Mouse (Mus musculus) lung, embryonic 15.5 days (tissue): ENCODE data around the gene Gm16181. TPM values are rescaled to one million over a fixed set of nuclear protein-coding genes. Genes with fewer than 3 reads are reported as not detected.
A peak's percentile ranks its signal among the peaks of the same experiment; 100 is the strongest.

Experiments used
- ATAC-seq: fragments of 200-750 bp; cut with Nextera tagmentation; 2 replicates; pipeline ENCODE4 v1.8.0; 2017; ENCODE audit warnings: moderate number of reproducible peaks, borderline replicate concordance; ENCODE audit not compliant: low FRiP score, low TSS enrichment; ENCODE audit errors: extremely low read depth
- H3K27ac ChIP-seq: fragments of 300-500 bp; sonication (generic); 2 replicates; pipeline ENCODE4 v1.5.1; 2015; ENCODE audit warnings: moderate library complexity, mild to moderate bottlenecking, inconsistent platforms
- H3K27me3 ChIP-seq: fragments of 300-500 bp; sonication (generic); 2 replicates; pipeline ENCODE4 v1.6.1; 2015; ENCODE audit warnings: inconsistent platforms
- H3K36me3 ChIP-seq: fragments of 300-500 bp; sonication (generic); 2 replicates; pipeline ENCODE4 v1.6.1; 2015; ENCODE audit warnings: inconsistent platforms
- H3K4me1 ChIP-seq: fragments of 300-500 bp; sonication (generic); 2 replicates; pipeline ENCODE4 v1.6.1; 2015; ENCODE audit warnings: inconsistent platforms
- H3K4me2 ChIP-seq: fragments of 300-500 bp; sonication (generic); 2 replicates; pipeline ENCODE4 v1.6.1; 2015; ENCODE audit warnings: inconsistent platforms, mild to moderate bottlenecking, moderate library complexity
- H3K4me3 ChIP-seq: fragments of 300-500 bp; sonication (generic); 2 replicates; pipeline ENCODE4 v1.5.1; 2015; ENCODE audit warnings: mild to moderate bottlenecking, inconsistent platforms
- H3K9ac ChIP-seq: fragments of 300-500 bp; sonication (generic); 2 replicates; pipeline ENCODE4 v1.6.1; 2015; ENCODE audit warnings: inconsistent platforms
- H3K9me3 ChIP-seq: fragments of 300-500 bp; sonication (generic); 2 replicates; pipeline ENCODE4 v1.6.1; 2016; ENCODE audit warnings: inconsistent platforms
- WGBS: fragments of 180-500 bp; shearing (Covaris S2); methylation state at CpG from one replicate; pipeline ENCODE4 v1.1.7; 2015; 5-methylcytosine and 5-hydroxymethylcytosine counted together
- polyA plus RNA-seq: library from polyadenylated mRNA; unstranded; fragments of >200 nt; fragmentation: Nextera tagmentation; extraction: Ambion mirVana; gene quantifications from 2 replicates; pipeline ENCODE4 v1.2.1, GENCODE M21; 2015

The Gm16181 gene
- polyA plus RNA-seq, 1 experiment from 2014 or later: 0.75 TPM

GRCm38 (mm10) chr17:35245731-35246623, 25.3 kb downstream of the Gm16181 start:
- Histone ChIP-seq H3K9ac (no peak overlapping the region), H3K9me3 (no peaks in the 10 kb centered on the region), H3K4me3 (no peak overlapping the region), H3K4me1 (peaks cover 38% of the 10 kb centered on the region), H3K36me3 (peaks cover 79% of the 10 kb centered on the region), H3K27me3 (no peaks in the 10 kb centered on the region), H3K4me2 (peak overlapping the region; percentile 80; the same call in 1 of the 2 replicates), H3K27ac (no peak overlapping the region)
- no peak for ATAC-seq
- 73% methylated on average over 15 of the region's 15 CpGs for WGBS

- WGBS: 73% methylated on average over 7 of the region's 7 CpGs
- peaks cover 37% of the 10 kb centered on the region for H3K4me1 ChIP-seq
Measured at GRCm38 (mm10) chr17:35247144-35247543, 26.5 kb downstream of the Gm16181 start.

GRCm38 (mm10) chr17:35248986-35249385, 28.4 kb downstream of the Gm16181 start:
- no peaks in the 10 kb centered on the region for H3K9me3 ChIP-seq
- no peak overlapping the region for H3K27ac ChIP-seq
- ATAC-seq: no peak
- peaks cover 27% of the 10 kb centered on the region for H3K4me1 ChIP-seq
- H3K4me2 ChIP-seq: no peak overlapping the region
- 79% methylated on average over 14 of the region's 14 CpGs for WGBS
- peaks cover 97% of the 10 kb centered on the region for H3K36me3 ChIP-seq
- no peak overlapping the region for H3K9ac ChIP-seq
- H3K4me3 ChIP-seq: no peak overlapping the region
- H3K27me3 ChIP-seq: no peaks in the 10 kb centered on the region

More at GRCm38 (mm10) chr17:35247144-35247543, 26.5 kb downstream of the Gm16181 start:
- Histone ChIP-seq H3K9ac (no peak overlapping the region), H3K27ac (no peak overlapping the region), H3K9me3 (no peaks in the 10 kb centered on the region), H3K36me3 (peaks cover 89% of the 10 kb centered on the region), H3K4me3 (no peak overlapping the region), H3K4me2 (no peak overlapping the region), H3K27me3 (no peaks in the 10 kb centered on the region)
- ATAC-seq: no peak

GRCm38 (mm10) chr17:35249451-35250197, 29.0 kb downstream of the Gm16181 start:
- 87% methylated on average over 19 of the region's 19 CpGs for WGBS
- Histone ChIP-seq H3K27ac (no peak overlapping the region), H3K9ac (no peak overlapping the region), H3K4me1 (peaks cover 21% of the 10 kb centered on the region), H3K27me3 (no peaks in the 10 kb centered on the region), H3K9me3 (no peaks in the 10 kb centered on the region), H3K4me3 (no peak overlapping the region), H3K4me2 (no peak overlapping the region), H3K36me3 (peaks cover 91% of the 10 kb centered on the region)
- ATAC-seq: no peak

- no peak overlapping the region for H3K4me3 ChIP-seq
- no peak overlapping the region for H3K27ac ChIP-seq
- H3K27me3 ChIP-seq: no peaks in the 10 kb centered on the region
- peaks cover 13% of the 10 kb centered on the region for H3K4me1 ChIP-seq
- peaks cover 82% of the 10 kb centered on the region for H3K36me3 ChIP-seq
- ATAC-seq: no peak
- 84% methylated on average over 3 of the region's 3 CpGs for WGBS
- H3K4me2 ChIP-seq: no peak overlapping the region
- no peak overlapping the region for H3K9ac ChIP-seq
- H3K9me3 ChIP-seq: no peaks in the 10 kb centered on the region
Measured at GRCm38 (mm10) chr17:35250348-35251120, 29.9 kb downstream of the Gm16181 start.

GRCm38 (mm10) chr17:35251162-35251719, 30.6 kb downstream of the Gm16181 start:
- Histone ChIP-seq H3K27me3 (no peaks in the 10 kb centered on the region), H3K4me1 (0 out of 2 replicates have a peak, but pooled peaks cover 7% of the 10 kb centered on the region), H3K4me2 (no peak overlapping the region), H3K9ac (no peak overlapping the region), H3K4me3 (no peak overlapping the region), H3K9me3 (no peaks in the 10 kb centered on the region), H3K36me3 (peaks cover 75% of the 10 kb centered on the region), H3K27ac (no peak overlapping the region)
- 0 out of 2 replicates have a peak, but pooled peaks have one; percentile 10 for ATAC-seq
- WGBS: 47% methylated on average over 15 of the region's 15 CpGs

- no peak for ATAC-seq
- Histone ChIP-seq H3K27ac (no peak overlapping the region), H3K27me3 (no peaks in the 10 kb centered on the region), H3K4me2 (no peak overlapping the region), H3K36me3 (peaks cover 68% of the 10 kb centered on the region), H3K4me3 (no peak overlapping the region), H3K4me1 (no peaks in the 10 kb centered on the region), H3K9me3 (no peaks in the 10 kb centered on the region), H3K9ac (no peak overlapping the region)
- 78% methylated on average over 5 of the region's 5 CpGs for WGBS
Measured at GRCm38 (mm10) chr17:35251981-35252380, 31.3 kb downstream of the Gm16181 start.

- Histone ChIP-seq H3K4me2 (no peak overlapping the region), H3K4me3 (no peak overlapping the region), H3K27ac (no peak overlapping the region), H3K27me3 (no peaks in the 10 kb centered on the region), H3K4me1 (no peaks in the 10 kb centered on the region), H3K9ac (no peak overlapping the region), H3K9me3 (no peaks in the 10 kb centered on the region), H3K36me3 (peaks cover 60% of the 10 kb centered on the region)
- no peak for ATAC-seq
- WGBS: 70% methylated on average over 18 of the region's 18 CpGs
Measured at GRCm38 (mm10) chr17:35252619-35253292, 32.1 kb downstream of the Gm16181 start.

GRCm38 (mm10) chr17:35253293-35254093, 32.9 kb downstream of the Gm16181 start:
- no peaks in the 10 kb centered on the region for H3K27me3 ChIP-seq
- no peak overlapping the region for H3K9ac ChIP-seq
- no peak overlapping the region for H3K4me2 ChIP-seq
- no peak overlapping the region for H3K27ac ChIP-seq
- no peak overlapping the region for H3K4me3 ChIP-seq
- peaks cover 52% of the 10 kb centered on the region for H3K36me3 ChIP-seq
- 80% methylated on average over 32 of the region's 32 CpGs for WGBS
- no peaks in the 10 kb centered on the region for H3K9me3 ChIP-seq
- no peak for ATAC-seq
- no peaks in the 10 kb centered on the region for H3K4me1 ChIP-seq

GRCm38 (mm10) chr17:35254241-35255098, 33.8 kb downstream of the Gm16181 start:
- Histone ChIP-seq H3K9ac (no peak overlapping the region), H3K4me2 (no peak overlapping the region), H3K27me3 (no peaks in the 10 kb centered on the region), H3K9me3 (no peaks in the 10 kb centered on the region), H3K27ac (no peak overlapping the region), H3K4me3 (no peak overlapping the region), H3K4me1 (no peaks in the 10 kb centered on the region), H3K36me3 (peaks cover 43% of the 10 kb centered on the region)
- WGBS: 58% methylated on average over 11 of the region's 11 CpGs
- 0 out of 2 replicates have a peak, but pooled peaks have one; percentile 6 for ATAC-seq
